Mouse (Mus musculus) spleen, adult 2 months (tissue): ENCODE measurements around the gene Tcta.

Experiments
- CTCF ChIP-seq: fragments of 200-500 bp; IDR thresholded peaks from 2 replicates; pipeline ENCODE4 v1.5.1; 2011; ENCODE audit warnings: mild to moderate bottlenecking, inconsistent platforms; ENCODE audit not compliant: insufficient read depth, insufficient read length, insufficient replicate concordance; ENCODE audit errors: extremely low read depth
- POLR2A ChIP-seq: fragments of 200-500 bp; IDR thresholded peaks from 2 replicates; pipeline ENCODE4 v1.6.1; 2011; ENCODE audit warnings: low read depth, low read length, inconsistent platforms

DNA sequence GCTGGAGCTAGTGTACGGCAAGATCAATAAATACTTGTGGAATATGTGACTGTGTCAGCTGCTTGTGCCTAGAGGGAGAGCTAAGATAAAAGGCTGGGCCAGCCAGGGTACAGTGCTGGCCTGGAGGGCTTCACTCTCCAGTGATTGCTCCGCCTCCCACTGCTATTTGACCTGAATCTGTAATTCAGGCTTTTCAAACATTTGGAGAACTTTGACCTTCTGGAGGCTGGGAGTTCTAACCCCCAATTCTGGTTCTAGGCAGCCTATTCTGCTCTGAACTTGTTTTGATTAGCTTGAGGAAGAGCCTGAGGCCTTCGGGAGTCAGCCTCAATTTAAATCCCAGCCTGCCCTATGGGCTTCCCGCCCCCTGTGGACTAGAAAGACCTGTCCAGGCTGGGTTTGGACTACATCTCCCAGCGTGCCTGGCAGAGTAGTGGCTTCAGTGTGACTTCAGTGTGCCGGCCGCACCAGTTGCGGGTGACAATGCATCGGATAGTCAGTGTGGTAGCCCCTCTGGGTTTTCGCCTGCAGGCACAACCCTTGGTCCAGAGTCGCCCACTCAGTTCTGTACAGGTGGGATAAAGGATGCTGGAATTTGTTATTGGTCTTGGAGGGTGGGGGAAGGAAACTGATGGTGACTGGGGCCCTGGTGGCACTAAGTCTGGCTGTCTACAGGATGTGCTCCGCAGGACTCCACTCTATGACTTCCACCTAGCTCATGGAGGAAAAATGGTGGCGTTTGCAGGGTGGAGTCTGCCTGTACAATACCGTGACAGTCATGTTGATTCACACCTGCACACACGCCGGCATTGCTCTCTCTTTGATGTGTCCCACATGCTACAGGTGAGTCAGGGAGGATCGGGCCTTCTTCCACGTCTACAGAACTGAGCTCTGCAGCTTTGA is 9.3 kb downstream of the Tcta start, which contains the start of gene Amt:
- TF ChIP-seq CTCF (no peak), POLR2A (no peak)
